Mouse (Mus musculus) E14TG2a.4 (cell line): ENCODE measurements around the gene Kif16b.

Experiments
- H3K27me3 ChIP-seq: 2 replicates; pipeline ENCODE4 v1.6.1; 2014; ENCODE audit warnings: low read length, control low read depth; ENCODE audit not compliant: insufficient read depth
- H3K36me3 ChIP-seq: 2 replicates; pipeline ENCODE4 v1.6.1; 2014; ENCODE audit warnings: low read length, control low read depth; ENCODE audit not compliant: insufficient read depth
- H3K4me1 ChIP-seq: replicated peaks from 2 replicates; pipeline ENCODE4 v1.6.1; 2014; ENCODE audit warnings: low read depth, low read length, control low read depth
- H3K4me3 ChIP-seq: replicated peaks from 2 replicates; pipeline ENCODE4 v1.5.1; 2014; ENCODE audit warnings: mild to moderate bottlenecking, low read length
- H3K9me3 ChIP-seq: 2 replicates; pipeline ENCODE4 v1.6.1; 2014; ENCODE audit warnings: low read length, control low read depth
- CTCF ChIP-seq: conservative IDR thresholded peaks from 2 replicates; pipeline ENCODE4 v1.5.1; 2014; ENCODE audit warnings: low read length
- NANOG ChIP-seq: IDR thresholded peaks from 2 replicates; pipeline ENCODE4 v1.6.1; 2014; ENCODE audit warnings: borderline replicate concordance, low read length, mixed read lengths
- POU5F1 ChIP-seq: IDR thresholded peaks from 2 replicates; pipeline ENCODE4 v1.6.1; 2014; ENCODE audit warnings: low read length, borderline replicate concordance

The Kif16b gene

GRCm38 (mm10) chr2:142612359-142612953 lies 288.9 kb downstream of the Kif16b start:
- TF ChIP-seq CTCF, result no peak
- no peak for TF ChIP-seq POU5F1
- TF ChIP-seq NANOG, result no peak
- H3K9me3 ChIP-seq, result no peaks in the 10 kb centered on the region
- H3K4me1 ChIP-seq, result 0 out of 2 replicates have a peak, but pooled peaks cover 13% of the 10 kb centered on the region
- no peak overlapping the region for H3K4me3 ChIP-seq
- H3K27me3 ChIP-seq, result no peaks in the 10 kb centered on the region
- no peaks in the 10 kb centered on the region for H3K36me3 ChIP-seq

- no peaks in the 10 kb centered on the region for H3K9me3 ChIP-seq
- peaks cover 17% of the 10 kb centered on the region; the same call in 1 of the 2 replicates for H3K4me1 ChIP-seq
- no peak overlapping the region for H3K4me3 ChIP-seq
- H3K27me3 ChIP-seq, result no peaks in the 10 kb centered on the region
- no peaks in the 10 kb centered on the region for H3K36me3 ChIP-seq
- TF ChIP-seq CTCF (peak; percentile 43), NANOG (no peak)
Measured at GRCm38 (mm10) chr2:142611113-142611512, 290.2 kb downstream of the Kif16b start.

- TF ChIP-seq CTCF, result no peak
- no peak for TF ChIP-seq POU5F1
- no peak for TF ChIP-seq NANOG
- Histone ChIP-seq H3K4me1 (peaks cover 21% of the 10 kb centered on the region), H3K9me3 (no peaks in the 10 kb centered on the region), H3K36me3 (no peaks in the 10 kb centered on the region), H3K4me3 (no peak overlapping the region), H3K27me3 (no peaks in the 10 kb centered on the region)
Measured at GRCm38 (mm10) chr2:142610206-142610605, 291.1 kb downstream of the Kif16b start.

GRCm38 (mm10) chr2:142608778-142609177 lies 292.6 kb downstream of the Kif16b start:
- H3K27me3 ChIP-seq, result no peaks in the 10 kb centered on the region
- no peaks in the 10 kb centered on the region for H3K9me3 ChIP-seq
- H3K36me3 ChIP-seq, result no peaks in the 10 kb centered on the region
- peaks cover 19% of the 10 kb centered on the region for H3K4me1 ChIP-seq
- no peak for TF ChIP-seq POU5F1
- TF ChIP-seq NANOG, result no peak
- TF ChIP-seq CTCF, result no peak
- peak overlapping the region; percentile 32; the same call in 1 of the 2 replicates for H3K4me3 ChIP-seq

GRCm38 (mm10) chr2:142604762-142605161 lies 296.6 kb downstream of the Kif16b start:
- Histone ChIP-seq H3K4me1 (peaks cover 18% of the 10 kb centered on the region), H3K4me3 (no peak overlapping the region), H3K9me3 (no peaks in the 10 kb centered on the region), H3K27me3 (no peaks in the 10 kb centered on the region), H3K36me3 (no peaks in the 10 kb centered on the region)
- TF ChIP-seq NANOG (no peak), CTCF (no peak; the same call in 1 of the 2 replicates), POU5F1 (no peak)

GRCm38 (mm10) chr2:142603210-142603609 lies 298.1 kb downstream of the Kif16b start:
- Histone ChIP-seq H3K4me3 (no peak overlapping the region), H3K4me1 (peaks cover 9% of the 10 kb centered on the region), H3K27me3 (no peaks in the 10 kb centered on the region), H3K9me3 (no peaks in the 10 kb centered on the region), H3K36me3 (no peaks in the 10 kb centered on the region)
- no peak for TF ChIP-seq POU5F1

GRCm38 (mm10) chr2:142599235-142599634 lies 302.1 kb downstream of the Kif16b start:
- Histone ChIP-seq H3K9me3 (no peaks in the 10 kb centered on the region), H3K4me3 (no peak overlapping the region), H3K36me3 (no peaks in the 10 kb centered on the region), H3K4me1 (no peaks in the 10 kb centered on the region), H3K27me3 (no peaks in the 10 kb centered on the region)
- TF ChIP-seq POU5F1, result no peak
- TF ChIP-seq CTCF, result no peak
- no peak for TF ChIP-seq NANOG

- 0 out of 2 replicates have a peak, but pooled peaks cover 3% of the 10 kb centered on the region for H3K9me3 ChIP-seq
- H3K4me3 ChIP-seq, result no peak overlapping the region
- no peaks in the 10 kb centered on the region for H3K36me3 ChIP-seq
- no peaks in the 10 kb centered on the region for H3K27me3 ChIP-seq
- no peaks in the 10 kb centered on the region for H3K4me1 ChIP-seq
- TF ChIP-seq POU5F1, result no peak
- TF ChIP-seq CTCF, result no peak
- no peak for TF ChIP-seq NANOG
Measured at GRCm38 (mm10) chr2:142596176-142597170, 304.9 kb downstream of the Kif16b start.
